Mouse (Mus musculus): ENCODE data around the gene Cpne2. TPM values are rescaled to one million over a fixed set of nuclear protein-coding genes. Genes with fewer than 3 reads are reported as not detected.

Cpne2 gene
- polyA plus RNA-seq, 1 experiment from 2014 or later, result 4.6 TPM

- WGBS, result 76% methylated on average over 7 of the region's 7 CpGs
- no peak for ATAC-seq
- no peak for TF ChIP-seq CTCF (IDR thresholded peaks at IDR 0.05; ENCODE audit: low read depth)
Measured at GRCm38 (mm10) chr8:94581820-94582483, 49.2 kb downstream of the Cpne2 start.

GRCm38 (mm10) chr8:94582569-94582968 lies 49.8 kb downstream of the Cpne2 start:
- H3K4me3 ChIP-seq (ENCODE audit: low read depth, low read length), result no peak overlapping the region
- H3K27ac ChIP-seq (ENCODE audit: low read depth, low read length), result no peak overlapping the region
- ATAC-seq, result no peak
- no peak overlapping the region for H3K4me2 ChIP-seq (replicated peaks; ENCODE audit: low read depth)
- 93% methylated on average over 6 of the region's 6 CpGs for WGBS
- no peaks in the 10 kb centered on the region for H3K9me3 ChIP-seq (ENCODE audit: control insufficient read depth)
- H3K36me3 ChIP-seq (ENCODE audit: control insufficient read depth, insufficient read depth), result peaks cover 67% of the 10 kb centered on the region
- no peak overlapping the region for H3K9ac ChIP-seq (ENCODE audit: low read depth, low read length)
- H3K27me3 ChIP-seq (replicated peaks; ENCODE audit: control insufficient read depth, insufficient read depth, low read length), result no peaks in the 10 kb centered on the region
- no peak for TF ChIP-seq CTCF (IDR thresholded peaks at IDR 0.05; ENCODE audit: low read depth)
- H3K4me1 ChIP-seq (replicated peaks; ENCODE audit: control insufficient read depth, insufficient read depth, low read length), result no peaks in the 10 kb centered on the region

More at GRCm38 (mm10) chr8:94581820-94582483, 49.2 kb downstream of the Cpne2 start:
- Histone ChIP-seq H3K4me2 (replicated peaks; ENCODE audit: low read depth) (no peak overlapping the region), H3K4me1 (replicated peaks; ENCODE audit: control insufficient read depth, insufficient read depth, low read length) (no peaks in the 10 kb centered on the region), H3K9me3 (ENCODE audit: control insufficient read depth) (no peaks in the 10 kb centered on the region), H3K27me3 (replicated peaks; ENCODE audit: control insufficient read depth, insufficient read depth, low read length) (no peaks in the 10 kb centered on the region), H3K36me3 (ENCODE audit: control insufficient read depth, insufficient read depth) (peaks cover 68% of the 10 kb centered on the region), H3K4me3 (ENCODE audit: low read depth, low read length) (no peak overlapping the region), H3K9ac (ENCODE audit: low read depth, low read length) (no peak overlapping the region), H3K27ac (ENCODE audit: low read depth, low read length) (no peak overlapping the region)

- Histone ChIP-seq H3K9me3 (ENCODE audit: control insufficient read depth) (no peaks in the 10 kb centered on the region), H3K27me3 (replicated peaks; ENCODE audit: control insufficient read depth, insufficient read depth, low read length) (no peaks in the 10 kb centered on the region), H3K36me3 (ENCODE audit: control insufficient read depth, insufficient read depth) (peaks cover 58% of the 10 kb centered on the region), H3K27ac (ENCODE audit: low read depth, low read length) (no peak overlapping the region), H3K4me3 (ENCODE audit: low read depth, low read length) (no peak overlapping the region), H3K9ac (ENCODE audit: low read depth, low read length) (no peak overlapping the region), H3K4me2 (replicated peaks; ENCODE audit: low read depth) (no peak overlapping the region), H3K4me1 (replicated peaks; ENCODE audit: control insufficient read depth, insufficient read depth, low read length) (no peaks in the 10 kb centered on the region)
- TF ChIP-seq CTCF (IDR thresholded peaks at IDR 0.05; ENCODE audit: low read depth), result peak; percentile 83
- 42% methylated on average over 4 of the region's 4 CpGs for WGBS
- ATAC-seq, result no peak
Measured at GRCm38 (mm10) chr8:94584238-94584817, 51.5 kb downstream of the Cpne2 start.

- no peak for ATAC-seq
- Histone ChIP-seq H3K4me2 (replicated peaks; ENCODE audit: low read depth) (no peak overlapping the region), H3K9ac (ENCODE audit: low read depth, low read length) (no peak overlapping the region), H3K4me1 (replicated peaks; ENCODE audit: control insufficient read depth, insufficient read depth, low read length) (no peaks in the 10 kb centered on the region), H3K27me3 (replicated peaks; ENCODE audit: control insufficient read depth, insufficient read depth, low read length) (no peaks in the 10 kb centered on the region), H3K36me3 (ENCODE audit: control insufficient read depth, insufficient read depth) (peaks cover 19% of the 10 kb centered on the region), H3K27ac (ENCODE audit: low read depth, low read length) (no peak overlapping the region), H3K9me3 (ENCODE audit: control insufficient read depth) (no peaks in the 10 kb centered on the region), H3K4me3 (ENCODE audit: low read depth, low read length) (no peak overlapping the region)
- WGBS, result 80% methylated on average over 4 of the region's 4 CpGs
- TF ChIP-seq CTCF (IDR thresholded peaks at IDR 0.05; ENCODE audit: low read depth), result no peak
Measured at GRCm38 (mm10) chr8:94591691-94592090, 58.9 kb downstream of the Cpne2 start.

GRCm38 (mm10) chr8:94594211-94594610 lies 61.4 kb downstream of the Cpne2 start:
- no peak for ATAC-seq
- TF ChIP-seq CTCF (IDR thresholded peaks at IDR 0.05; ENCODE audit: low read depth), result peak; percentile 66
- no peaks in the 10 kb centered on the region for H3K4me1 ChIP-seq (replicated peaks; ENCODE audit: control insufficient read depth, insufficient read depth, low read length)
- no peak overlapping the region for H3K4me2 ChIP-seq (replicated peaks; ENCODE audit: low read depth)
- H3K27me3 ChIP-seq (replicated peaks; ENCODE audit: control insufficient read depth, insufficient read depth, low read length), result no peaks in the 10 kb centered on the region
- WGBS, result 46% methylated on average over 1 of the region's 1 CpGs
- no peak overlapping the region for H3K4me3 ChIP-seq (ENCODE audit: low read depth, low read length)
- H3K9ac ChIP-seq (ENCODE audit: low read depth, low read length), result no peak overlapping the region
- no peaks in the 10 kb centered on the region for H3K9me3 ChIP-seq (ENCODE audit: control insufficient read depth)
- H3K36me3 ChIP-seq (ENCODE audit: control insufficient read depth, insufficient read depth), result peaks cover 4% of the 10 kb centered on the region; the same call in 1 of the 2 replicates
- no peak overlapping the region for H3K27ac ChIP-seq (ENCODE audit: low read depth, low read length)

- Histone ChIP-seq H3K4me3 (ENCODE audit: low read depth, low read length) (peak overlapping the region; percentile 100), H3K27me3 (replicated peaks; ENCODE audit: control insufficient read depth, insufficient read depth, low read length) (no peaks in the 10 kb centered on the region), H3K27ac (ENCODE audit: low read depth, low read length) (no peak overlapping the region), H3K9me3 (ENCODE audit: control insufficient read depth) (no peaks in the 10 kb centered on the region), H3K4me2 (replicated peaks; ENCODE audit: low read depth) (peak overlapping the region; percentile 81), H3K36me3 (ENCODE audit: control insufficient read depth, insufficient read depth) (no peaks in the 10 kb centered on the region), H3K4me1 (replicated peaks; ENCODE audit: control insufficient read depth, insufficient read depth, low read length) (no peaks in the 10 kb centered on the region), H3K9ac (ENCODE audit: low read depth, low read length) (peak overlapping the region; percentile 97)
- whole genome bisulfite sequencing, result 8% methylated on average over 5 of the region's 5 CpGs
- TF ChIP-seq CTCF (IDR thresholded peaks at IDR 0.05; ENCODE audit: low read depth), result no peak
- no peak for ATAC-seq
Measured at GRCm38 (mm10) chr8:94600478-94600877, 67.7 kb downstream of the Cpne2 start.

Measured in intestine, postnatal 0 days (tissue).